Mouse (Mus musculus): ENCODE results near the gene Ncaph2. TPM values are rescaled to one million over a fixed set of nuclear protein-coding genes. Genes with fewer than 3 reads are reported as not detected.
A peak's percentile ranks its signal among the peaks of the same experiment; 100 is the strongest.

The Ncaph2 gene
- total RNA-seq, 2 experiments from 2014 or later = 73.2 to 82.3 TPM

- DNase-seq (ENCODE audit: low spot score in 2 of 2) = no peak
Measured at GRCm38 (mm10) chr15:89341678-89342077, 13.8 kb upstream of the Ncaph2 start.

- no peak for DNase-seq (ENCODE audit: low spot score in 2 of 2)
Measured at GRCm38 (mm10) chr15:89343325-89343724, 12.2 kb upstream of the Ncaph2 start.

GRCm38 (mm10) chr15:89350447-89350846 is 5.1 kb upstream of the Ncaph2 start:
- DNase-seq (ENCODE audit: low spot score in 2 of 2) = no peak

GRCm38 (mm10) chr15:89351302-89351701 is 4.2 kb upstream of the Ncaph2 start:
- no peak for DNase-seq (ENCODE audit: low spot score in 2 of 2)

- no peak for DNase-seq (ENCODE audit: low spot score in 2 of 2)
Measured at GRCm38 (mm10) chr15:89352054-89352453, 3.5 kb upstream of the Ncaph2 start.

GRCm38 (mm10) chr15:89352795-89353194 is 2.7 kb upstream of the Ncaph2 start:
- no peak for DNase-seq (ENCODE audit: low spot score in 2 of 2)

- no peak for DNase-seq (ENCODE audit: low spot score in 2 of 2)
Measured at GRCm38 (mm10) chr15:89353837-89354236, 1.7 kb upstream of the Ncaph2 start.

- no peak for DNase-seq (ENCODE audit: low spot score in 2 of 2)
Measured at GRCm38 (mm10) chr15:89354455-89354854, 1.1 kb upstream of the Ncaph2 start.

GRCm38 (mm10) chr15:89356372-89356771 is 853 bp downstream of the Ncaph2 start:
- DNase-seq (ENCODE audit: low spot score in 2 of 2) = peak; percentile 74 to 79

- DNase-seq (ENCODE audit: low spot score in 2 of 2) = no peak
Measured at GRCm38 (mm10) chr15:89358784-89359183, 3.3 kb downstream of the Ncaph2 start.

- no peak for DNase-seq (ENCODE audit: low spot score in 2 of 2)
Measured at GRCm38 (mm10) chr15:89363051-89363450, 7.5 kb downstream of the Ncaph2 start.

GRCm38 (mm10) chr15:89365141-89365551 is 9.6 kb downstream of the Ncaph2 start:
- no peak for DNase-seq (ENCODE audit: low spot score in 2 of 2)

GRCm38 (mm10) chr15:89372068-89372467 is 16.5 kb downstream of the Ncaph2 start:
- DNase-seq (ENCODE audit: low spot score in 2 of 2) = peak in 1 of 2 experiments; percentile 14

GRCm38 (mm10) chr15:89372536-89372935 is 17.0 kb downstream of the Ncaph2 start:
- peak in 1 of 2 experiments; percentile 17 for DNase-seq (ENCODE audit: low spot score in 2 of 2)

- DNase-seq (ENCODE audit: low spot score in 2 of 2) = peak; percentile 88 to 89
Measured at GRCm38 (mm10) chr15:89373027-89373761, 17.7 kb downstream of the Ncaph2 start.

- peak; percentile 97 to 98 for DNase-seq (ENCODE audit: low spot score in 2 of 2)
Measured at GRCm38 (mm10) chr15:89373762-89374248, 18.3 kb downstream of the Ncaph2 start, which contains the start of gene Sco2. Gene Sco2, minus strand, starts transcription at chr15:89373846.

GRCm38 (mm10) chr15:89374340-89374739 is 18.8 kb downstream of the Ncaph2 start:
- DNase-seq (ENCODE audit: low spot score in 2 of 2) = no peak

GRCm38 (mm10) chr15:89374801-89375534 is 19.4 kb downstream of the Ncaph2 start:
- DNase-seq (ENCODE audit: low spot score in 2 of 2) = no peak

GRCm38 (mm10) chr15:89376040-89376439 is 20.5 kb downstream of the Ncaph2 start:
- no peak for DNase-seq (ENCODE audit: low spot score in 2 of 2)

GRCm38 (mm10) chr15:89376957-89377356 is 21.4 kb downstream of the Ncaph2 start, which contains the start of gene Tymp:
Gene Tymp, minus strand, starts transcription at chr15:89377039.
- no peak for DNase-seq (ENCODE audit: low spot score in 2 of 2)

- no peak for DNase-seq (ENCODE audit: low spot score in 2 of 2)
Measured at GRCm38 (mm10) chr15:89377362-89377761, 21.8 kb downstream of the Ncaph2 start.

Measured in layer of hippocampus, postnatal 10 days (tissue).